Mouse (Mus musculus) retina, adult 2 months (tissue): Measurements from ENCODE around the gene Gpr3.

ENCODE experiments used
- DNase-seq: peaks from one replicate; pipeline ENCODE4 v3.0.0-alpha.2; 2012; ENCODE audit warnings: low read depth, low spot score

The Gpr3 gene

GRCm38 (mm10) chr4:133170616-133171015 is 41.7 kb downstream of the Gpr3 start:
- DNase-seq, result no peak

GRCm38 (mm10) chr4:133170056-133170524 is 42.2 kb downstream of the Gpr3 start:
- no peak for DNase-seq

GRCm38 (mm10) chr4:133169237-133170055 is 42.9 kb downstream of the Gpr3 start:
- DNase-seq, result no peak

- no peak for DNase-seq
Observed at GRCm38 (mm10) chr4:133166773-133167172, 45.6 kb downstream of the Gpr3 start.

GRCm38 (mm10) chr4:133162196-133162595 is 50.1 kb downstream of the Gpr3 start:
- no peak for DNase-seq

- DNase-seq, result no peak
Observed at GRCm38 (mm10) chr4:133160821-133161220, 51.5 kb downstream of the Gpr3 start.

- DNase-seq, result no peak
Observed at GRCm38 (mm10) chr4:133160211-133160610, 52.1 kb downstream of the Gpr3 start.

GRCm38 (mm10) chr4:133159646-133160045 is 52.7 kb downstream of the Gpr3 start:
- DNase-seq, result no peak
